Mouse (Mus musculus) thymus, postnatal 36 days (tissue): ENCODE results near the gene Lancl1.

ENCODE experiments used
- DNase-seq, 2 experiments: peaks; one replicate each; pipeline ENCODE4 v3.0.0; 2022; ENCODE audit warnings: mixed read lengths in 2 of 2

The Lancl1 gene

GRCm38 (mm10) chr1:67014205-67014604, 24.5 kb downstream of the Lancl1 start:
- no peak for DNase-seq

- DNase-seq = no peak
These were observed 28.2 kb downstream of the Lancl1 start for GRCm38 (mm10) chr1:67010520-67010919.

GRCm38 (mm10) chr1:67003699-67004098, 35.0 kb downstream of the Lancl1 start:
- no peak for DNase-seq

GRCm38 (mm10) chr1:67002226-67002625, 36.4 kb downstream of the Lancl1 start:
- no peak for DNase-seq

- no peak for DNase-seq
These were observed 37.3 kb downstream of the Lancl1 start for GRCm38 (mm10) chr1:67001367-67001766.

- no peak for DNase-seq
These were observed 38.2 kb downstream of the Lancl1 start for GRCm38 (mm10) chr1:67000484-67000883.

GRCm38 (mm10) chr1:66998601-66999000, 40.1 kb downstream of the Lancl1 start:
- no peak for DNase-seq

- DNase-seq = no peak
These were observed 40.5 kb downstream of the Lancl1 start for GRCm38 (mm10) chr1:66998188-66998587.

GRCm38 (mm10) chr1:66996819-66997218, 41.9 kb downstream of the Lancl1 start:
- DNase-seq = no peak

- DNase-seq = no peak
These were observed 45.9 kb downstream of the Lancl1 start for GRCm38 (mm10) chr1:66992764-66993163.

GRCm38 (mm10) chr1:66987558-66988190, 51.0 kb downstream of the Lancl1 start:
- peak in 1 of 2 experiments; percentile 5 for DNase-seq

GRCm38 (mm10) chr1:66985906-66986305, 52.8 kb downstream of the Lancl1 start:
- DNase-seq = no peak

GRCm38 (mm10) chr1:66985129-66985698, 53.5 kb downstream of the Lancl1 start:
- DNase-seq = no peak

GRCm38 (mm10) chr1:66980129-66980528, 58.5 kb downstream of the Lancl1 start:
- no peak for DNase-seq

GRCm38 (mm10) chr1:66975456-66975855, 63.2 kb downstream of the Lancl1 start:
- no peak for DNase-seq

- no peak for DNase-seq
These were observed 73.8 kb downstream of the Lancl1 start for GRCm38 (mm10) chr1:66964857-66965256.

- no peak for DNase-seq
These were observed 78.0 kb downstream of the Lancl1 start for GRCm38 (mm10) chr1:66960536-66961243.

GRCm38 (mm10) chr1:66957361-66957760, 81.3 kb downstream of the Lancl1 start:
- DNase-seq = no peak

- DNase-seq = no peak
These were observed 87.6 kb downstream of the Lancl1 start for GRCm38 (mm10) chr1:66951086-66951485.
